Mouse (Mus musculus) heart, embryonic 16.5 days (tissue): ENCODE measurements around the gene Pik3cb. TPM values are rescaled to one million over a fixed set of nuclear protein-coding genes. Genes with fewer than 3 reads are reported as not detected.

Source experiments
- ATAC-seq: fragments of 200-750 bp; cut with Nextera tagmentation; replicated peaks from 2 replicates; pipeline ENCODE4 v1.8.0; 2017; ENCODE audit warnings: moderate number of reproducible peaks; ENCODE audit not compliant: insufficient read depth, low FRiP score; ENCODE audit errors: extremely low read depth
- H3K27ac ChIP-seq: fragments of 300-500 bp; sonication (generic); 2 replicates; pipeline ENCODE4 v1.5.1; 2014; ENCODE audit warnings: mild to moderate bottlenecking, low read length, control low read depth, moderate library complexity
- H3K27me3 ChIP-seq: fragments of 300-500 bp; sonication (generic); 2 replicates; pipeline ENCODE4 v1.6.1; 2014; ENCODE audit warnings: low read length, mixed read lengths; ENCODE audit not compliant: control insufficient read depth, insufficient read depth
- H3K36me3 ChIP-seq: fragments of 300-500 bp; sonication (generic); 2 replicates; pipeline ENCODE4 v1.6.1; 2014; ENCODE audit not compliant: control insufficient read depth, insufficient read depth
- H3K4me1 ChIP-seq: fragments of 300-500 bp; sonication (generic); 2 replicates; pipeline ENCODE4 v1.6.1; 2014; ENCODE audit warnings: low read length, mixed read lengths; ENCODE audit not compliant: control insufficient read depth, insufficient read depth
- H3K4me2 ChIP-seq: fragments of 300-500 bp; sonication (generic); 2 replicates; pipeline ENCODE4 v1.6.1; 2014; ENCODE audit warnings: low read depth, mild to moderate bottlenecking, control low read depth, low read length
- H3K4me3 ChIP-seq: fragments of 300-500 bp; sonication (generic); 2 replicates; pipeline ENCODE4 v1.5.1; 2014; ENCODE audit warnings: mild to moderate bottlenecking, control low read depth, low read length
- H3K9ac ChIP-seq: fragments of 300-500 bp; sonication (generic); 2 replicates; pipeline ENCODE4 v1.6.1; 2014; ENCODE audit warnings: low read length, control low read depth
- H3K9me3 ChIP-seq: fragments of 300-500 bp; sonication (generic); replicated peaks from 2 replicates; pipeline ENCODE4 v1.6.1; 2016; ENCODE audit warnings: low read length; ENCODE audit not compliant: control insufficient read depth
- WGBS: fragments of 180-500 bp; shearing (Covaris S2); extraction: QIAGEN DNeasy Blood & Tissue Kit; methylation state at CpG from one replicate; pipeline ENCODE4 v1.1.7; 2014; 5-methylcytosine and 5-hydroxymethylcytosine counted together
- polyA plus RNA-seq: library from polyadenylated mRNA; unstranded; fragments of >200 nt; fragmentation: Nextera tagmentation; extraction: Ambion mirVana; gene quantifications from 2 replicates; pipeline ENCODE4 v1.2.1, GENCODE M21; 2015

Gene Pik3cb
- polyA plus RNA-seq, 1 experiment from 2014 or later = 0.98 TPM

GRCm38 (mm10) chr9:99166946-99167345 lies 26.5 kb upstream of the Pik3cb start:
- Histone ChIP-seq H3K4me2 (no peak overlapping the region), H3K27me3 (no peaks in the 10 kb centered on the region), H3K36me3 (no peaks in the 10 kb centered on the region), H3K9me3 (no peaks in the 10 kb centered on the region), H3K4me1 (peaks cover 2% of the 10 kb centered on the region; the same call in 1 of the 2 replicates), H3K4me3 (no peak overlapping the region), H3K9ac (no peak overlapping the region), H3K27ac (no peak overlapping the region)
- WGBS = 75% methylated on average over 5 of the region's 5 CpGs
- no peak for ATAC-seq

- WGBS = 54% methylated on average over 6 of the region's 6 CpGs
- Histone ChIP-seq H3K4me3 (no peak overlapping the region), H3K9me3 (no peaks in the 10 kb centered on the region), H3K27me3 (no peaks in the 10 kb centered on the region), H3K27ac (no peak overlapping the region), H3K9ac (no peak overlapping the region), H3K4me2 (no peak overlapping the region), H3K36me3 (no peaks in the 10 kb centered on the region), H3K4me1 (peaks cover 2% of the 10 kb centered on the region; the same call in 1 of the 2 replicates)
- no peak for ATAC-seq
Measured at GRCm38 (mm10) chr9:99165956-99166355, 25.5 kb upstream of the Pik3cb start.

- no peak for ATAC-seq
- no peak overlapping the region for H3K4me3 ChIP-seq
- no peak overlapping the region for H3K9ac ChIP-seq
- H3K4me2 ChIP-seq = no peak overlapping the region
- no peaks in the 10 kb centered on the region for H3K9me3 ChIP-seq
- WGBS = 48% methylated on average over 3 of the region's 3 CpGs
- peaks cover 2% of the 10 kb centered on the region; the same call in 1 of the 2 replicates for H3K4me1 ChIP-seq
- no peaks in the 10 kb centered on the region for H3K27me3 ChIP-seq
- H3K36me3 ChIP-seq = no peaks in the 10 kb centered on the region
- H3K27ac ChIP-seq = peak overlapping the region; percentile 43; the same call in 1 of the 2 replicates
Measured at GRCm38 (mm10) chr9:99164664-99165226, 24.3 kb upstream of the Pik3cb start.

- ATAC-seq = no peak
- no peaks in the 10 kb centered on the region for H3K27me3 ChIP-seq
- H3K9ac ChIP-seq = no peak overlapping the region
- H3K4me1 ChIP-seq = peaks cover 2% of the 10 kb centered on the region; the same call in 1 of the 2 replicates
- H3K4me3 ChIP-seq = no peak overlapping the region
- H3K4me2 ChIP-seq = no peak overlapping the region
- H3K9me3 ChIP-seq = no peaks in the 10 kb centered on the region
- no peaks in the 10 kb centered on the region for H3K36me3 ChIP-seq
- H3K27ac ChIP-seq = no peak overlapping the region
- 65% methylated on average over 9 of the region's 9 CpGs for WGBS
Measured at GRCm38 (mm10) chr9:99164148-99164503, 23.7 kb upstream of the Pik3cb start.

GRCm38 (mm10) chr9:99163420-99164147 lies 23.2 kb upstream of the Pik3cb start:
- H3K4me1 ChIP-seq = peaks cover 2% of the 10 kb centered on the region; the same call in 1 of the 2 replicates
- no peak overlapping the region for H3K4me3 ChIP-seq
- no peak overlapping the region for H3K9ac ChIP-seq
- no peak overlapping the region for H3K4me2 ChIP-seq
- no peaks in the 10 kb centered on the region for H3K9me3 ChIP-seq
- ATAC-seq = peak; percentile 45; the same call in 1 of the 2 replicates
- H3K36me3 ChIP-seq = no peaks in the 10 kb centered on the region
- H3K27ac ChIP-seq = no peak overlapping the region
- 35% methylated on average over 15 of the region's 15 CpGs for WGBS
- H3K27me3 ChIP-seq = no peaks in the 10 kb centered on the region

GRCm38 (mm10) chr9:99162839-99163238 lies 22.4 kb upstream of the Pik3cb start:
- H3K9me3 ChIP-seq = no peaks in the 10 kb centered on the region
- no peak overlapping the region for H3K4me2 ChIP-seq
- no peak overlapping the region for H3K4me3 ChIP-seq
- H3K27me3 ChIP-seq = no peaks in the 10 kb centered on the region
- H3K9ac ChIP-seq = no peak overlapping the region
- ATAC-seq = no peak
- WGBS = 73% methylated on average over 2 of the region's 2 CpGs
- no peaks in the 10 kb centered on the region for H3K36me3 ChIP-seq
- H3K27ac ChIP-seq = no peak overlapping the region
- peaks cover 4% of the 10 kb centered on the region for H3K4me1 ChIP-seq

- Histone ChIP-seq H3K9ac (no peak overlapping the region), H3K27ac (no peak overlapping the region), H3K36me3 (no peaks in the 10 kb centered on the region), H3K4me2 (no peak overlapping the region), H3K27me3 (no peaks in the 10 kb centered on the region), H3K4me1 (peaks cover 4% of the 10 kb centered on the region), H3K4me3 (no peak overlapping the region), H3K9me3 (no peaks in the 10 kb centered on the region)
- 81% methylated on average over 5 of the region's 5 CpGs for WGBS
- no peak for ATAC-seq
Measured at GRCm38 (mm10) chr9:99160780-99161179, 20.4 kb upstream of the Pik3cb start.

- no peak for ATAC-seq
- Histone ChIP-seq H3K9ac (no peak overlapping the region), H3K36me3 (no peaks in the 10 kb centered on the region), H3K4me2 (no peak overlapping the region), H3K27ac (no peak overlapping the region), H3K4me1 (peaks cover 4% of the 10 kb centered on the region), H3K4me3 (no peak overlapping the region), H3K9me3 (no peaks in the 10 kb centered on the region), H3K27me3 (no peaks in the 10 kb centered on the region)
- 81% methylated on average over 5 of the region's 5 CpGs for WGBS
Measured at GRCm38 (mm10) chr9:99159932-99160331, 19.5 kb upstream of the Pik3cb start.

GRCm38 (mm10) chr9:99158708-99159107 lies 18.3 kb upstream of the Pik3cb start:
- Histone ChIP-seq H3K27me3 (no peaks in the 10 kb centered on the region), H3K4me3 (no peak overlapping the region), H3K9me3 (no peaks in the 10 kb centered on the region), H3K9ac (no peak overlapping the region), H3K27ac (no peak overlapping the region), H3K4me1 (peaks cover 4% of the 10 kb centered on the region; the same call in 1 of the 2 replicates), H3K4me2 (no peak overlapping the region), H3K36me3 (no peaks in the 10 kb centered on the region)
- 74% methylated on average over 6 of the region's 6 CpGs for WGBS
- no peak for ATAC-seq
